Mouse (Mus musculus) liver, embryonic 16.5 days (tissue): Measurements from ENCODE around the gene Ankdd1a. TPM values are rescaled to one million over a fixed set of nuclear protein-coding genes. Genes with fewer than 3 reads are reported as not detected.

Source experiments
- ATAC-seq: fragments of 200-750 bp; cut with Nextera tagmentation; 2 replicates; pipeline ENCODE4 v1.8.0; 2017; ENCODE audit warnings: low read depth, mild to moderate bottlenecking, moderate number of reproducible peaks, moderate library complexity
- H3K27ac ChIP-seq: fragments of 300-500 bp; sonication (generic); 2 replicates; pipeline ENCODE4 v1.5.1; 2014; ENCODE audit warnings: mild to moderate bottlenecking, low read length
- H3K27me3 ChIP-seq: fragments of 300-500 bp; sonication (generic); 2 replicates; pipeline ENCODE4 v1.6.1; 2014; ENCODE audit warnings: low read depth, low read length, mixed read lengths; ENCODE audit not compliant: control insufficient read depth, insufficient read depth
- H3K36me3 ChIP-seq: fragments of 300-500 bp; sonication (generic); 2 replicates; pipeline ENCODE4 v1.6.1; 2014; ENCODE audit warnings: mild to moderate bottlenecking; ENCODE audit not compliant: control insufficient read depth, insufficient read depth
- H3K4me1 ChIP-seq: fragments of 300-500 bp; sonication (generic); 2 replicates; pipeline ENCODE4 v1.6.1; 2014; ENCODE audit warnings: low read depth, low read length, mixed read lengths; ENCODE audit not compliant: control insufficient read depth
- H3K4me2 ChIP-seq: fragments of 300-500 bp; sonication (generic); 2 replicates; pipeline ENCODE4 v1.6.1; 2014; ENCODE audit warnings: low read depth, low read length, mixed read lengths
- H3K4me3 ChIP-seq: fragments of 300-500 bp; sonication (generic); 2 replicates; pipeline ENCODE4 v1.5.1; 2014; ENCODE audit warnings: low read depth, mild to moderate bottlenecking, low read length
- H3K9ac ChIP-seq: fragments of 300-500 bp; sonication (generic); 2 replicates; pipeline ENCODE4 v1.6.1; 2014; ENCODE audit warnings: low read depth, low read length
- H3K9me3 ChIP-seq: fragments of 300-500 bp; sonication (generic); replicated peaks from 2 replicates; pipeline ENCODE4 v1.6.1; 2016; ENCODE audit warnings: low read length; ENCODE audit not compliant: control insufficient read depth
- WGBS: fragments of 180-500 bp; shearing (Covaris S2); extraction: QIAGEN DNeasy Blood & Tissue Kit; methylation state at CpG from one replicate; pipeline ENCODE4 v1.1.7; 2014; ENCODE audit not compliant: insufficient replicate concordance; 5-methylcytosine and 5-hydroxymethylcytosine counted together
- polyA plus RNA-seq: library from polyadenylated mRNA; unstranded; fragments of >200 nt; fragmentation: Nextera tagmentation; extraction: Ambion mirVana; gene quantifications from 2 replicates; pipeline ENCODE4 v1.2.1, GENCODE M21; 2015

Ankdd1a gene
- polyA plus RNA-seq, 1 experiment from 2014 or later = 0.06 TPM

GRCm38 (mm10) chr9:65502721-65503505 is 17.1 kb downstream of the Ankdd1a start:
- Histone ChIP-seq H3K4me1 (no peaks in the 10 kb centered on the region), H3K36me3 (no peaks in the 10 kb centered on the region), H3K27me3 (no peaks in the 10 kb centered on the region; the same call in 1 of the 2 replicates), H3K9ac (no peak overlapping the region), H3K4me2 (no peak overlapping the region), H3K27ac (no peak overlapping the region), H3K4me3 (no peak overlapping the region), H3K9me3 (no peaks in the 10 kb centered on the region)
- 73% methylated on average over 21 of the region's 21 CpGs for whole genome bisulfite sequencing
- ATAC-seq = no peak

- 37% methylated on average over 8 of the region's 8 CpGs for WGBS
- Histone ChIP-seq H3K27me3 (no peaks in the 10 kb centered on the region), H3K4me1 (no peaks in the 10 kb centered on the region), H3K9me3 (no peaks in the 10 kb centered on the region), H3K4me2 (no peak overlapping the region), H3K27ac (no peak overlapping the region), H3K4me3 (no peak overlapping the region), H3K36me3 (no peaks in the 10 kb centered on the region), H3K9ac (no peak overlapping the region)
- ATAC-seq = no peak
Observed at GRCm38 (mm10) chr9:65502146-65502545, 17.8 kb downstream of the Ankdd1a start.

- H3K4me3 ChIP-seq = no peak overlapping the region
- ATAC-seq = no peak
- no peak overlapping the region for H3K9ac ChIP-seq
- H3K9me3 ChIP-seq = no peaks in the 10 kb centered on the region
- no peak overlapping the region for H3K4me2 ChIP-seq
- H3K4me1 ChIP-seq = no peaks in the 10 kb centered on the region
- H3K27ac ChIP-seq = no peak overlapping the region
- H3K36me3 ChIP-seq = no peaks in the 10 kb centered on the region
- 71% methylated on average over 4 of the region's 4 CpGs for WGBS
- no peaks in the 10 kb centered on the region for H3K27me3 ChIP-seq
Observed at GRCm38 (mm10) chr9:65492851-65493250, 27.1 kb downstream of the Ankdd1a start.

- Histone ChIP-seq H3K9ac (no peak overlapping the region), H3K9me3 (no peaks in the 10 kb centered on the region), H3K36me3 (no peaks in the 10 kb centered on the region), H3K4me2 (no peak overlapping the region), H3K27ac (no peak overlapping the region), H3K4me1 (no peaks in the 10 kb centered on the region), H3K4me3 (no peak overlapping the region), H3K27me3 (no peaks in the 10 kb centered on the region)
- WGBS = 60% methylated on average over 2 of the region's 2 CpGs
- ATAC-seq = no peak
Observed at GRCm38 (mm10) chr9:65492351-65492750, 27.6 kb downstream of the Ankdd1a start.

GRCm38 (mm10) chr9:65491476-65491875 is 28.5 kb downstream of the Ankdd1a start:
- Histone ChIP-seq H3K27ac (no peak overlapping the region), H3K4me3 (no peak overlapping the region), H3K4me2 (no peak overlapping the region), H3K4me1 (no peaks in the 10 kb centered on the region), H3K27me3 (no peaks in the 10 kb centered on the region), H3K9ac (no peak overlapping the region), H3K36me3 (no peaks in the 10 kb centered on the region), H3K9me3 (no peaks in the 10 kb centered on the region)
- no peak for ATAC-seq
- 60% methylated on average over 3 of the region's 3 CpGs for WGBS

GRCm38 (mm10) chr9:65480071-65480470 is 39.9 kb downstream of the Ankdd1a start:
- 67% methylated on average over 5 of the region's 5 CpGs for WGBS
- H3K36me3 ChIP-seq = peaks cover 3% of the 10 kb centered on the region
- no peak for ATAC-seq
- no peak overlapping the region for H3K4me3 ChIP-seq
- no peak overlapping the region for H3K27ac ChIP-seq
- H3K4me1 ChIP-seq = no peaks in the 10 kb centered on the region
- no peaks in the 10 kb centered on the region for H3K9me3 ChIP-seq
- no peaks in the 10 kb centered on the region for H3K27me3 ChIP-seq
- no peak overlapping the region for H3K9ac ChIP-seq
- no peak overlapping the region for H3K4me2 ChIP-seq

- no peaks in the 10 kb centered on the region for H3K9me3 ChIP-seq
- no peak overlapping the region for H3K4me3 ChIP-seq
- H3K4me2 ChIP-seq = no peak overlapping the region
- H3K4me1 ChIP-seq = no peaks in the 10 kb centered on the region
- WGBS = 66% methylated on average over 8 of the region's 8 CpGs
- no peaks in the 10 kb centered on the region; the same call in 1 of the 2 replicates for H3K36me3 ChIP-seq
- no peak for ATAC-seq
- H3K9ac ChIP-seq = no peak overlapping the region
- H3K27ac ChIP-seq = no peak overlapping the region
- no peaks in the 10 kb centered on the region for H3K27me3 ChIP-seq
Observed at GRCm38 (mm10) chr9:65479158-65479557, 40.8 kb downstream of the Ankdd1a start.

- no peaks in the 10 kb centered on the region for H3K36me3 ChIP-seq
- ATAC-seq = no peak
- H3K4me2 ChIP-seq = no peak overlapping the region
- no peak overlapping the region for H3K9ac ChIP-seq
- 60% methylated on average over 4 of the region's 4 CpGs for WGBS
- H3K4me3 ChIP-seq = no peak overlapping the region
- no peak overlapping the region for H3K27ac ChIP-seq
- peaks cover 3% of the 10 kb centered on the region; the same call in 1 of the 2 replicates for H3K4me1 ChIP-seq
- no peaks in the 10 kb centered on the region for H3K27me3 ChIP-seq
- H3K9me3 ChIP-seq = no peaks in the 10 kb centered on the region
Observed at GRCm38 (mm10) chr9:65472769-65473168, 47.2 kb downstream of the Ankdd1a start.

- H3K27me3 ChIP-seq = no peaks in the 10 kb centered on the region
- H3K9ac ChIP-seq = no peak overlapping the region
- peaks cover 3% of the 10 kb centered on the region; the same call in 1 of the 2 replicates for H3K36me3 ChIP-seq
- WGBS = 61% methylated on average over 11 of the region's 11 CpGs
- ATAC-seq = 0 out of 2 replicates have a peak, but pooled peaks have one; percentile 35
- peak overlapping the region; percentile 45; the same call in 1 of the 2 replicates for H3K27ac ChIP-seq
- H3K4me2 ChIP-seq = no peak overlapping the region
- no peaks in the 10 kb centered on the region for H3K9me3 ChIP-seq
- no peak overlapping the region for H3K4me3 ChIP-seq
- H3K4me1 ChIP-seq = peaks cover 6% of the 10 kb centered on the region; the same call in 1 of the 2 replicates
Observed at GRCm38 (mm10) chr9:65467686-65468085, 52.3 kb downstream of the Ankdd1a start.
